Mouse (Mus musculus): ENCODE measurements around the gene Xkr7. TPM values are rescaled to one million over a fixed set of nuclear protein-coding genes. Genes with fewer than 3 reads are reported as not detected.

Xkr7 gene
- 0.93 and 1.3 TPM in 2 replicates for total RNA-seq (2021)
- long read RNA-seq, experiment 1 = 0 reads
- long read RNA-seq, experiment 2 = 0 reads

DNA sequence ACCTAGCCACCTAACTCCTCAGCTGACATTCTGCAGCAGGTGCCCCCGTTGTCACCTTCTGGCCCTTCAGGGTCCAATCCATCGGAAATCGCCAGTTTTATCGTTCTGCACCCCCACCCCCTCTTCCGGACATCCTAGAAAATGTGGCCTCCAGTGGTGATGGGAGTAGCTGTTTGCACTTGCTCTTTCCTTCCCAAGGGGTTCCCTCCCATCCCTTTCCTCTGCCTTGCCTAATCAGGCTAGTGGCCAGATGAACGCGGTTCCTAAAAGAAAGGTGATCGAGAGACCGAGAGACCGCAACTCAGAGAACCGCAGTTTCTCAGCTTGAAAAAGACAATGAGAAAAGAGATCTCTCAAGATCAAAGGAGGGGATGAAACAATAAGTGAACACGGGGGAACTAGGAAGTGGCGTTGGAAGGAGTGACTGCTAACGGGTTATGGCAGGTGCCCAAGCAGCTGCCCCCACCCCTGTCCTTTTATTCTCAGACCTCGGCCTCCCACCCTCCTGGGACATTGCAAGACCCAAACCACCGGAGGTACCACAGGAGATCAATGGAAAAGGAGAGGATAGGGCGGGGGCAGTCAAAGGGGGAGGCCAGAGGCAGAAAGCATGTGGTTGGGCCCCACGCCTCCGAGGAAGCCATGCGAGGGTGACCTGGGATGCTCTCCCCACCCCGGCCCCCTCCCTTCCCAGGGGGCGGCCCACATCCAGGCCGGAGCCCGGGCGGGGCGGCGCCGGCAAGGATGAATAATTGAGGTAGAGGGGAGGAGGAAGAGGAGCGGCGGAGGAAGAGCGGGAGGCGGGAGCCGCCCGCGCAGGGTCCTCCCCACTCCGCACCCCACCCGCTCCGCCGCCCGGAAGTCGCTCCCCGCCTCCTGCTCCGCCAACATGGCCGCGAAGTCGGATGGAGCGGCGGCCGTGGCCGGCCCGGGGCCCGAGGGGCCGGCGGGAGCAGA, at the start of gene Xkr7:
Xkr7 (plus strand) TSS at position 727 of the 957 bp plus-strand sequence.
- DNase-seq = peak; percentile 31

DNA sequence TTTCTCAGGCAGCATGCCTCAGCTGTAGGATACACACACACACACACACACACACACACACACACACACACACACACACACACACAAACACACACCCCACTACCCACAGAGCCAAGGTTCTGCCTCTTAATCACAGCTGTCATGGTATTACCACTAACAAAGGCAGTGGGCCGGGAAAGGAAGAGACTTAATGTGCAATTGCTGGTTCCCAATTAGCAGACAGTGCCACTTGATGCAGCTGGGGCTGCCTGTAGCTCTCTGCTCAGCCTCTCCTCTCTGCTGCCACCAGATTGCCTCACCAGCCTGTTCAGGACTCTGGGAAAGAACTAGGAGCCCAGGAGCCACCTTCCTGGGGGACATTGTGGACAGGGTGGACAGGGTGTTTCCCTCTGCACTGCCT, 46.1 kb upstream of the Xkr7 start:
- no peak for DNase-seq

DNA sequence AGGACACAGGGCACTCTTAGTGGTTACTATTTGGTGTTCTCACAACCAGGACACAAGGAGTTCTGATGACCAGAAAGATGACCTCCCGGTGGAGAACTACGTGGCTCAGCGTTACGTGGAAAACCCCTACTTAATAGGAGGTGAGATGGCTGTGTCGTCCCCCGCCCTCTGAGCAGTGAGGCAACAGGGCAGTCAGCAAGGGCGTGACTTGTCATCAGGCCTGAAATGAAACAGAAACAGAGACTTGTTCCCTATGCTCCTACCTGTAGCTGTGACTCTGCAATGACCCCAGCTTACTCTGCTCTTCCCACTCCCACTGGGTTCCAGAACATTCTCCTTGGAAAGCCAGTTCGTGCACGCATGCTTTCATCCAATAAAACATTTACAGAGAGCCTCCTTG, 40.1 kb upstream of the Xkr7 start:
- no peak for DNase-seq

DNA sequence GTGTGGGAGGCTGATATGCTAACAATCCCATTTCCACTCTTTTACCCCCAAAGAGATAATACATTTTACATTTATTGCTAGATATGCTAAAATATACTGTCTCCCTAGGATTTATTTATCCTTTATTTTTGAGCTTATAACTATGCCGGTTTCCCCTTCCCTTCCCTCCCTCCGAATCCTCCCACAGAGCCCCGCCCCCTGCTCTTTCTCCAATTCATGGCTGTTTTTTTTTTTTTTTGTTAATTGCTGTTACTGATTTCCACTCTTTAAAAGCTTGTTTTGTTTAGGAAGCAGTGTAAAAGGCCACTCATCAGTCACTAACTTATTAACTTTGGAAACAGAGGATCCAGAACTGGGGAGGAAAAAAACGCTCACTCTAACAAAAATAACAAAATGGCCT, 34.6 kb upstream of the Xkr7 start:
- DNase-seq = no peak

DNA sequence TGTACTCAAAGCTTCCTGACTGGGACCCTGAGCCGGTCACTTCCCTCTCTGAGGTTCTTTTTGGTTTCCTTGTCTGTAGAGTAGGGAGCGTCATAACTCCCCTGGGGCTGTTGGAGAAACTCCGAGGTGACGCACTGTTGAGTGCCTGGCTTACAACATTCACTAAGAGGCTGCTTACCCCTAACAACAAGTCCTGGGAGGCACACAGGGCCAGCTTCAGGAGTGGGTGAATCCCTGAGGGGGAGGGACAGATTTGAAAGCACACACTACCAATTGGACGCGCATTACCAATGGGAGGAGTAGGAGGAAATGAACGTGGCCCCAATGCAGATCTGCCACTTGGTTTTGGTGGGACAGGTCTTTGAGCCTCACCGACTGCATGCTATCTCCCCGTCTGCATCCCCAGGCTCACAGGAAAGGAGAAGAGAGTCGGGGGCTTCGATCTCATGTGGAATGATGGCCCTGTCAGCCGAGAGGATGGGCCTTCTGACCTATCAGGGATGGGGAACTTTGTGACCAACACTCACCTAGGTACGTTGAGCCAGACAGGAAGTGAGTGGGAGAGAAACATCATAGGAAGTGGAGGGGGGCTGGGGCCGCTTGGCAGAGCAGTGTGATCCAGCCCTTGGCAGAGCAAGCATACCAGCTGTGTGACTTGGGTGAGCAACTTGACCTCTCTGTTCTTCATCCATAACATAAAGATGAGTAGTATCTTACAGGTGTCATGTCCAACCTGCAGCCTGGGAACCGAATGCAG, 29.0 kb upstream of the Xkr7 start:
- no peak for DNase-seq

DNA sequence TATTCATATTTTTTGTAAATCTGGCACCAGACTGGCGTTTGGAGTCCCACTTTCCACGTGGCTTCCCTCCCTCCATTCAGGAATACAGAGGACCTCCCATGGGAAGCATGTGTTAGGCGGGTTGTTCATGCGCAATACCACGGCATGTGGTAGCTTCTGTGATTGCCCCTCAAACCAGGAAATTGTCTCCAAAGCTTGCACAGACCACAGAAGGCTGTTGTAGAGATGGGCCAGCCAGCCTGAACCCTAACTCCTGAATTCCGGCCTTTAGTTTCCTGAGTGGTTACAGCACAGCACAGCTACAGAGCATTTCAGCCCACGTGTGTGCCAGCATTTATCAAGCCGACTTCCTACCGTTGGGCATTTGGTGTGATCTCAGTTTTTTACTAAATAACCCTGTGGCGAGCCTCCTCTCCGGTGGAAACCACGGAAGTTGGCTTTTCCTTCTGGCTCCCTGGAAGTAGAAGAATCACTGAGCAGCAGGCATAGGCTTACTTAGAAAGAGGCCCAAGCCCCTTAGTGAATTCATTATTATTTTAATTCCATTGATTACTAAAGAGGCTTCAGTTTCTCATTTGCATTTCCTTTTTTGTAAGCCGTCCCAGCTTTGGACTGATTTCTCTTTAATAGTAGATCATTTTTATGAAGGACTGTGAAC, 27.8 kb upstream of the Xkr7 start:
- DNase-seq = no peak

DNA sequence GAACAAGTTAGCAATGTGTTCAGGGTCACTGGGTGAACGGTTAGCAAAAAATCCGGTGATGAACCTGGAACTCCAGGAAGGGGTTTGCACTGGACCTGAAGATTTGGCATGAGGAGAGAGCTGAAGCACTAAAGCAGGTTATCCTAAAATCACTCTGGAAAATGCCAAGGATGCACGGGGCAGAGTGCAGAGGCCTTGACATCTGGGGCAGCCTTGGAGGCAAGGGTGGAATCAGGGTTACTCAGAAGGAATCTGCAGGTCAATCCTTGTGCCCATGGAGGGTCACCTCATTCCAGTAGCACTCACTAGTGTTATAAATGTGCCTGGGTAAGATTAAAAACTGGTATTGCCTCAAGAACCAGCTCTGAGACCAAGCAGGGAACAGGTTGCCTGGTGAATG, 25.7 kb upstream of the Xkr7 start:
- peak; percentile 47 for DNase-seq

DNA sequence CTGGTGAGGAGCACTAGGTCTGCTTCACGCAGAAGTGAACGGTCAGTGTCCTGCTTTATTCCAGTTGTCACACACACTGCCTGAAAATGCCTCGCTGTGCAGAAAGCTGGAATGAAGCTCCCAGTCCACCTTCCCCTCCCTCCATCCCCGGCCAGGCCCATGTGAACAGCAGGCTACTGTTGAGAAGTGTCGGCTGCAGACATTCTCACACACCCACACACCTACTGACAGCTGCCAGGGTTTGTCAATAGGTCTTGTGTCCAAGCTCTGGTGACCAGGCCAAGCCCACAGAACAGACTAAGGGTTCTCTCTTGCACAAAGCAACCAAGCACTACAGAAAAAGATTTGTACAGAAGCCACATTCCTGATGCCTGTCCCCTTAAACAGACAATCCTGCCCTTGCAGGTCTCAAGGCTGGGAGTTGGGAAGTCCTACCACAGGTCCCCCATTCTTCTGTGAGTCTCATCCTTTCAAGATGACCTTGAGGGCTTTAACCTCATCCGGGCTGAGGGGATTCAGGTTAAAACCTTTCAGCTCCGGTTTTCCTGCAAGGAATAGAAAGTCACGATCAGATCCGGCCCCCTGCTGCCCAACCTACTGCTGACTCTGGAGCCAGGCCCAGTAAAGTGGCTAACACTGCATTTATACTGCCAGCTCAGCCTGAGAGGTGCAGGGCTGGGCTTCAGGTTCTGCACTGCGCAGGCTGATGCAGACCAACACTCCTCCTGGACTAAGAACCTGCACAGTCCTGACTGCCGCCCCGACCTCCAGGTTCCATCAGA, 22.3 kb upstream of the Xkr7 start:
- DNase-seq = no peak

DNA sequence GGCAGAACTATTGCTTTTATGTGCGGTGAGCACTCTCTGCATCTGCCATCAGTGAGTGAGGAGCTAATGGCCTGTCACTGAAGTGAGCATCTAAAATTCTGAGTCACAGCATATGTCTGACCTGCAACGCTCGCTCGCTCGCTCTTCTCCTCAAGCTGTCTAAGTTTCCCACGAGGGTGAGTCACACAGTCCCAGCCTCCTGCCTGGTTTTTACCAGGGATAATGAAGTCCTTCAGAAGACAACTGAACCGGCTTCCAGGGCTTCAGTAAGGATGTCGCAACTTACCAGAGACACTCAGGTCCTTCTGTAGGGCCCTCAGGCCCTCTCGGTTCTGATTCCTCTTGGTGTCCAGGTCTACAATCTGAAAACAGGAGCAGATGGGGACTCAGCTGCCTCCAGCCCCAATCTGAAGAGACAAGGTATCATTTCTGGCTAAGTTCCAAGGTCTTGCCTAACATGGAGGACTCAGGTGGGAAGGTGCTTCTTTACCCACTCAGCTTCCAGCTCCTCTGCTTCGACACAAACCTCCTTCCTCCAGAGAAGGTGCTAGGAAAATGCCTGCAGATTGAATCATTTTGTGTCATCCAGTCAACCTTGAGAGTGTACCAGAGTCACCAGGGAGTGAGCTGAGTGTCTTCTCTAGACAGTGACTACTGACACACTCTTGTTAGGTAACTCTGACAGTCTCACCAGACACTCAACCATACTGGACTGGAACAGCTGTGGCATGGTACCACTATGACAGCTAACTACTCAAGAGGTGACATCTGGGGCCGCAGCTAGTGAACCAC, 17.7 kb upstream of the Xkr7 start:
- DNase-seq = peak; percentile 52

DNA sequence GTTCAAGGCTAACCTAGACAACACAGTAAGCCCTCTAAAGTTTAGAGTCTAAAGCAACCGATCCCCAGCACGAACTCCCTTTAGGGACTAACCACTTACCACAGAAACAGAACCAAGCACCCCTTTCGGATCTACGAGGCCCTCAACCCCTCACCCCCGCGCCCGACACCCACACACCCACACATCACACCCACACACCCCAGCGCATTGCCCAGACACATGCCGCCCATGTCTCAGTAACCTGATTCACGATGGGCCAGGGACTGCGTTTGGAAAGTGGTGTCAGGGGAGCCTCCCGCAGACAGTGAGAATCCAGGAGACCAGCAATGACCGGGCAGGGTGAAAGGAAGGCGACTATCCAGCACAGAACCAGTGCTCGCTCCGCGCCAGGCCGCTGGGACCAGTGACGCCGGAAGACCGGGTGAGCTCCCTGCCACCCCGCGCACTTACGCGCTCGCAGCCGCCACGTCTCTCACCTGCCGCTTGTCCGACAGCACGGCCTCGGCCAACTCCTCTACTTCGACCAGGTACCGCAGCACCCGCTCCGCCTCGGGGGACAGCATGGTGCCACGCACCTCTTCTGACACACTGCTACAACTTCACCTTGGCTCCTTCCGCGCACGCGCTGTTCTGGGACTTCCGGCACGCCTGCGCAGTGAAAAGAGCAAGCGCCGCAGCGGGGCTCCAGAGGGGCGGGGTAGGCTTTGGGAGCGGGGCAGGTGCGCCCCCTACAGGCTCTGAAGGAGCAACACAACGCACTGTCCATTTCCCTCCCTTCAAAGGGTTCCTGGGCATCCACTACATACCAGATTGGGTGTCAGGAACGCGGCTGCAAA, 16.7 kb upstream of the Xkr7 start, which contains the start of gene Pdrg1:
Pdrg1 (minus strand) TSS at position 670 of the 836 bp plus-strand sequence.
- DNase-seq = peak; percentile 98

DNA sequence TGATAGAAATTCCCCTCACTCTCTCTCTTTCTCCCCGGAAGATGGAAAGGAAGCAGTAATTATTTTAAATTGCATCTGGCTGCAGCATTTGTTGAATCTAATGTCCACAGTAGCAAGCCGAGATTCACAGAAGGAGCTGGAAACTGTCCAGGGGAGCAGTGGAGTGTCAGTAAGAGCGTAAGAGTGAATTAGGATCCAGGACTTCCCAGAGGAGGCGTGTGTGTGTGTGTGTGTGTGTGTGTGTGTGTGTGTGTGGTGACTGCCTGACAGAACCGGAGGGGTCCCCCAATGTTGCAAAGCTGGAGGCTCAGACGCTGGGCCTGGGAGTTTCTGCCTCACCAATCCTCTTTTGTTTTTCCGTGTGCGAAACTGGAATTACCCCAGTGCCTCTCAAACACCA, 15.8 kb upstream of the Xkr7 start:
- no peak for DNase-seq

DNA sequence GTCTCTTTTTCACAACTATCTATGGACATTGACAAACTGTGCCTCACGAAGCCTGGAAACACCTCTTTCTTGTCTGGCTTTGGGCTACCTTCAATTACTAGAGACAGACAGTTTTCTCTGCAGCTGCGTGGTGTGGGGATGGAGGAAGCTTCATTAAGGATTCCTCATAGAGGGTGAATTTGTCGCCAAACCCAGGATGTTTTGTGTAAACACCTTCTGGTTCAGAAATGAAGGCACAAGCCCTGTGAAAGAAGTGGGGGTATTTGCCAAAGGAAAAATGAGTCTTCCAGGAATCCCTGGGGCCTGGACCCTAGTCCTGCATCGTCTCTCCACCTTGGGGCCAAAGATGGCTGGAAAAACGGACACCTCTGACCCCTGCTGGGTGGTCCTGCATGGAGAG, 14.9 kb upstream of the Xkr7 start:
- no peak for DNase-seq

DNA sequence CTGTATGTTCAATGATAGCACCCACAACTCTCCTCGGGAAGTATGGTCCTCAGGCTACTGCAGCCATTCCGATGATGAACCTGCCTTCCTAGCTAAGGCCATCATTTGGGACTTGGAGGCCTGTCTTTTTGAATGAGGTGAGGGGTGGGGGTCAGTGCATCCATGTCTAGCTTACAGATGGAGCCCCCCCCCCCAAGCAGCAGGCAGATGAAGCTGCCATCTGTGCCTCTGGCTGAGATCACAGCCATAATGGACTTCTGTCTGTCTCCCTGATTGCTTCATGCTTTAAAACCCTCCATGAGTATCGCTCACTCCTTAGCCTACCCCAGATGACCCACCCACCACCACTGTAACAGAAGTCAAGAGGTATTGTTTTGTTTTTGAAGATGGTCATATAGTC, 12.3 kb upstream of the Xkr7 start:
- no peak for DNase-seq

DNA sequence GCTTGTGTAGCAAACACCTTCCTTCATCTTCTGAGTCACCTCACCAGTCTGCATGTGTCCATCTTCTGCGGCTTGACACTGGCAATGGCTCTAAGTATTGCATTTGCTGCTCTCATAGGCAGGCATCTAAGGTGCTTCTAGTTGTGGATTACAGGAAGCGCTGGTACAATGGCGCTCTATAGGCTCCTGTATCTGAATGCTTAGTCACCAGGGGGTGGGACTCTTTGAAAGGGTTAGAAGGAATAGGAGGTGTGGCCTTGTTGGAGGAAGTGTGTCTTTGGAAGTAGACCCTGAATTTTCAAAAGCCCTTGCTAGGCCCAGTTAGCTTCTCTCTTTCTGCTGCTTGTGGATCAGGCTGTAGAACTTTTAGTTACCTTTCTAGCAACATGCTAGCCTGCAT, 10.5 kb upstream of the Xkr7 start:
- DNase-seq = no peak

DNA sequence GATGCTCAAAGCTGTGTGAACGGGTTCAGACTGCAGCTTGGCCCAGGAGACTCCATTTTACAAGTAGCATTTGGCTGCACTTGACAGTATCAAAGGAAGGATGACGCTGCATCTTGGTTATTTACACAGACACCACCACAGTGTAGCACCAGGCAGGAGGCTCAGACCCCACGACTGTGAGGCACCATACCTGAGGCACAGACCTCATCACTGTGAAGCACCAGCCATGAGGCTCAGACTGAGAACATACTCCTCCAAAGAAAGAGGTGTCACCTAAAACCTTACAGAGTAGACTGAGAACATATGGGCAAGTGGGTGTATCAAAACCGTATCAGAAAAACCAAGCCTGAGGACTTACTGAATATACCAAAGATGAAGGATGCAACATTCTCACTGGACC, 8.8 kb upstream of the Xkr7 start:
- no peak for DNase-seq

DNA sequence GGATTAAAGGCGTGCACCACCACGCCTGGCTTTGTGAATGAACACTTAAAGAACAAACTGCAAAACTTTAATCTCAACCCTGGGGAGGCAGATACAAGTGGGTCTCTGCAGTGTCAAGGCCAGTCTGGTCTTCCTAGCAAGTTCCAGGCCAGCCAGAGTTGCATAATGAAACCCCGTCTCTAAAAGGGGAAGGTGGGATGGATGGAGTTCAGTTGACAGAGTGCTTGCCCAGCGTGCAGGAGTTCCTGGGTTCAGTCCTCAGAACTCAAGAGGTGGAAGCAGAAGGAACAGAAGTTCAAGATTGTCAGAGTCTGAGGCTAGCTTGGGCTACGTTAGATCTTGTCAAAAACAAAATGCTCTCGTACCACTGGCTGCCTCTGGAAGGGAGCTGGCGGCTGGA, 5.6 kb upstream of the Xkr7 start:
- no peak for DNase-seq

DNA sequence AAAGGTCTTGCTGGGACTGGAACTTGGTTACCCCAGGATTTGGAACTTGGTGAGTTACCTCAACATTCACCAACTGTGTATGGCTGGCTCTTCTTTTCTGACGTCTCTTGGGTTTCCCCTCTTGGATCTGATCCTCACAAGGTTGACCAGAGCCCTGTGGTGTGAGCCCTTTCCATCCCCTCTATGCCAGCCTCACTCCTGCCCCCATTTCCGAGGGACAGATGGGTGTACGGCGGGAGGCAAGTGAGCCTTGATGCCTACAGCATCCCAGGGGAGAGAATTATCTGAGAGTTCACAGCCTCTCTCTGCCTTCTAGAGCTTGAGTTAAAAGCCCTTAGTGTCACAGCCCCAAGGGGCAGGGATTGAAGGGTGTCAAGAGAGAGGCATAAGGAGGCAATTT, 4.2 kb upstream of the Xkr7 start:
- no peak for DNase-seq

DNA sequence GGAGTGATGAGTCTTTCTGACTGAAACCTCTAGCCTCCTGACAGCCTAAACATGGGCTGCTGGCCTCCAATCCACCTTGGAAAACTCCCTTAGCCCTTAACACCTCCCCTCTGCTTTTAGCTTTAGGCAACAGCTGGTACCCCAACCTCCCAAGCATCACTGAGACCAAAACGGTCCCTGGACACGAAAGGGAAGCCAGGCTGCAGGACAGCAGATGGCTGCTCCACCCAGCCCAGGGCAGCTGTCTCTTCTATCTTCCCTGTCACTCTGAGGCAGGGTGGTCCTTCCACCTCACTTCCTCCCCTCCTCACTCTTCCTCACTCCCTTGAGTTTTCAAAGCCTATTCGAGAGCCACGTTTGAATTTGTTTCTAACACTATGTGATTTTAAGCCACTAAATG, 1.2 kb upstream of the Xkr7 start:
- no peak for DNase-seq

DNA sequence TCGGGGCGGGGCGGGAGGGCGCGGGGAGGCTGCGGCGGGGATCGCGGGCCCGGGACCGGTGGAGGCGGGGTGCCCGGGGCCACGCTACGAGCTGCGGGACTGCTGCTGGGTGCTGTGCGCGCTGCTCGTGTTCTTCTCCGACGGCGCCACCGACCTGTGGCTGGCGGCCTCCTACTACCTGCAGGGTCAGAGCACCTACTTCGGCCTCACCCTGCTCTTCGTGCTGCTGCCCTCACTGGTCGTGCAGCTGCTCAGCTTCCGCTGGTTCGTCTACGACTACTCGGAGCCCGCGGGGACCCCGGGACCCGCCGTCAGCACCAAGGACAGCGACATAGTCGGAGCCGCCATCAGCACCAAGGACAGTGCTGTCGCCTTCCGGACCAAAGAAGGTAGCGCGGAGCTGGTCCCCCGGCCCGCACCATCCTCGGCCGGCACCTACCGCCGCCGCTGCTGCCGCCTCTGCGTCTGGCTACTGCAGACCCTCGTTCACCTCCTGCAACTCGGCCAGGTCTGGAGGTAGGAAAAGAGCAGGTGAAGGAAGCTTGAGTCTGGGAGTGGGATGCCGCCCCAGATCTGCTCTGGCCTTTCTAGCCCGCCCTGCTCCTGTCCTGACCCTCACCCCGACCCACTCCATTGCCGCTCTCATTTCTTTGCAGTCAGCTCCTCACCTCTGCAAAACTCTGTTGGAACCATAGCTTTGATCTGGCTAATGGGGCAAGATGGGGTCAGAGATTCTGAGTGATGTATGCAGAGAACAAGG, 611 bp downstream of the Xkr7 start:
- peak; percentile 92 for DNase-seq
